Mouse (Mus musculus) cerebellum, adult (tissue): ENCODE measurements at regions not wholly inside any gene's neighbourhood (a gene's known extent, or its start where the extent isn't known, plus 50 kb on each side); places are given as distances from the start of the nearest gene placed in this dataset.

ENCODE experiments used
- ATAC-seq: cut with Nextera tagmentation; 2 replicates; pipeline ENCODE4 v1.9.2; 2017; ENCODE audit warnings: mild to moderate bottlenecking, moderate library complexity, mixed read lengths; ENCODE audit not compliant: insufficient number of reproducible peaks, low FRiP score, low TSS enrichment

GRCm38 (mm10) chr6:112091125-112091763 lies 182.3 kb upstream of the Lmcd1 start:
- no peak for ATAC-seq

DNA sequence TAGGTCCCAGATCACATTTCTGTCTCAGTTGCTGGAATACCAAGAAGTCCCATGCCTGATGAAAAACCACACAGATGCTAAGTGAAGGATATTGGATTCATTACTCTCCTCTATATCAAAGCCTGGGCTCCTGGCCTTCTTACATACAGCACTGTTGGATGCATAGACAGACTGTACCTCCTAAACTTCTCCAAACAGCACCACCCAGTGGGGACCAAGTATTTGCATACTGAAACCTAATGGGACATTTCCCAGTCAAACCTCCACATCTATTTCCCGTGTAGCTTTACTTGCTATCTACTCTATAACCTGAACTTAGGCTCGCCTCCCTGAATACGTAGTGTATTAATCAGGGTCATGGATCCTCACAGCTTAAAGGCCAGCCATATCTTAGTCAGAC lies 180.3 kb upstream of the Lmcd1 start:
- no peak for ATAC-seq

- no peak for ATAC-seq
Observed at GRCm38 (mm10) chr6:112097699-112098098, 175.9 kb upstream of the Lmcd1 start.

DNA sequence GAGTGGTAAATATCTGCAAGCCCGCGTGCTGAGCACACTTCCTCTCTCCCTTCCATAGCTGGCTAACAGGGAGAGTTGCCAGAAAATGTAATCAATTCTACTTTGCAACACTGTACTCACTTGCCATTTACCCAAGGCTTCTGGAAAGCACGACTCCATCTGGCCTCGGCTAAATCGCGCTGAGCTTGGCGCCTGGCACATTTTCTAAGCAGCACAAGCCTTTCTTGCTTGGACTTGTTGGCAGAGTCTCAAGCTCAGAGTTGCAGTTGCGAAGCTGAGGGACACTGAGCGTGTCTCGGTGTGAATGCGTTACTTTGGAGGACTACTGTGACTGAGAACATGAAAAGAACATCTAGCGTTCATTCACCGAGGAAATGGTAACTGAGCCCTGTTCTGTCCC lies 164.9 kb upstream of the Lmcd1 start:
- peak; percentile 40; the same call in 1 of the 2 replicates for ATAC-seq

GRCm38 (mm10) chr6:112119180-112119579 lies 154.4 kb upstream of the Lmcd1 start:
- no peak for ATAC-seq

DNA sequence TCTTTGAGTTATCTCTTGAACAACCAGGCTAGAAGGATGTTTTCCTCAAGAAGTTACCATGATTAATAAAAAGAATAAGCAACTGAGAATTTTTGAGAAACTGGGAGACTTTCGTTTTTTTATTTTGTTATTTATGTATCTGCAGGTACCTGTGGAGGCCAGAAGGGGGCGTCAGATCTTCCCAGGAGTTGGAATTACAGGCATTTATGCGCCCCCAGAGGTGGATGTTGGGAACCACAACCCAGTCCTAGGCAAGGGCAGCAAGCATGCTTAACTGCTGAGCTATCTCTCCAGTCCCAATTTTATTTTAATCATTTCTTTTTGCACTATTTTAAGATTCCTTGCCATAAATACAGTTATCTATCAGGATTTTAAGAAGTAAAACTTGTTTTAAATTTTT lies 140.0 kb upstream of the Lmcd1 start:
- ATAC-seq, result no peak

DNA sequence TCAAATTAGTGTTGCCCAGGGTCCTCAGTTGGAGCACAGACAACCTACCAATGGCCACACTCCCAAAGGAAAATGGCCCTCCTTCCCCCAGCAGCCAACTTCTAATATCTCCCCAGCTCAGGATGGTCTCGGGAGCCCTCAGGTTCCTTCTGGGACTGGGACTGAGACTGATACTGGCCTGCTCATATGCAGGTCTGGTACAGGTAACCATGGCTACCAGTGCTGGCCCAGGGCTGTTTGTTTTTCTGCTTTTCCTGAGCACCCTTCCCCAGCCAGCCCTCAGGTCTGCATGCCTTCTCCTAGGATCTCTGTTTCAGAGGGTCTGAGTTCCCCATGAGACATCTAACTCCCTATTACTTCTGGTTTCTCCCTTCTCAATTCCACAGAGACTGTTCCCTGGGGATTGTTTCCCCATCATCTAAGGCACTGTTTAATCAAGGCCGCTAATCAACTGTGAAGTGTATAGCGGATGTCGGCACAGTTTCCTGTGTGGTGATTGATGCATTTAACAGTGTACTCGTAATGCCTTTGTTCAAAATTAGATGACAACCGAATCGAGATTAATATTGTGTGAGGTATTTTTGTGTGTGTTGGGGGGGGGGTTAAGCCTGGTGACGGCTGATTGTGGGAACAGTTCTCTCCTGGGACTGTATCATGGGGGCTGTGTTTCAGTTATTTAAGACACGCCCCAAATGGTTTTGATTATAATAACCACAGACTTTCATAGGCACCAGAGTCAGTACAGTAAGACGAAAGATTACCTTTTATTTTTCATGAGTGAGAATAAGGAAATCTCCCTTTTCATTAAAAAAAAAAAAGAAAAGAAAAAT lies 120.8 kb upstream of the Lmcd1 start:
- no peak for ATAC-seq

DNA sequence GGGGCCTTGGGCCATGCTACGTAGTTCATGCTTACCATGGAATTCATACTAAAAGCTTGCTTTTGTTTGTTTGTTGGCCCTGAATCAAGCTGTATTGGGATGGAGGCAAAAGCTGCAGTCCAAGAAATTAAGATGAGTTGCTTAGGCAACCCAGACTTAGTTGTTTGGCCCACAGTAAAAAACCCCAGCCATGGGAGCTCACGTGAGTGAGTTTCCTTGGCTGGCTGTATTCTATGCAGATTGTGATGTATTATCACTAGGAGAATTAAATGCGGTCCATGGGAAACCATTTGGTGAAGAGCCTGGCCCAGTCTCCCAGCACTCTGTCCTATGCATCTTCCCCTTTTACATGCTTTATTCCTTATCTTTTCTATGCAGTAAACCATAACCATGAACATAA lies 106.1 kb upstream of the Lmcd1 start:
- ATAC-seq, result no peak

- ATAC-seq, result no peak
Observed at GRCm38 (mm10) chr6:112176344-112176743, 97.2 kb upstream of the Lmcd1 start.

- ATAC-seq, result no peak
Observed at GRCm38 (mm10) chr6:112187636-112188035, 85.9 kb upstream of the Lmcd1 start.

DNA sequence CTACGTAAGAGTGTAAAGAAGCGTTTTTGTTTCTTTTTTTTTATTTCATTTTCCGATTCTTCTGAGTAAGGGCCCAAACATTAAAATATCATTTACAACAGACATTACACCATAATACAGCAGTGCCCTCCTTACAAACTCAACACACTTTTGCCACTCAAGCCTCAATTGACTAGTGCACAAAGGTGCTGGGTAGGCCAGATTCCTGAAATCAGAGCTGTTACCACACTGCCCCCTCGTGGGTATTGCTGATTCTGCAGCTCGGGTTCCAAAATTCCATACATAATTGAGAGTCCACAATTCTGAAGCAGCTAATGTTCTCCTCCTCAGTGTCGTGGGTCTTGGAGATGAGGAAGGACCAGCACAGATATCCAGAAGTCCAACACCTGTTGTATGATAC lies 82.5 kb upstream of the Lmcd1 start:
- ATAC-seq, result no peak; the same call in 1 of the 2 replicates

DNA sequence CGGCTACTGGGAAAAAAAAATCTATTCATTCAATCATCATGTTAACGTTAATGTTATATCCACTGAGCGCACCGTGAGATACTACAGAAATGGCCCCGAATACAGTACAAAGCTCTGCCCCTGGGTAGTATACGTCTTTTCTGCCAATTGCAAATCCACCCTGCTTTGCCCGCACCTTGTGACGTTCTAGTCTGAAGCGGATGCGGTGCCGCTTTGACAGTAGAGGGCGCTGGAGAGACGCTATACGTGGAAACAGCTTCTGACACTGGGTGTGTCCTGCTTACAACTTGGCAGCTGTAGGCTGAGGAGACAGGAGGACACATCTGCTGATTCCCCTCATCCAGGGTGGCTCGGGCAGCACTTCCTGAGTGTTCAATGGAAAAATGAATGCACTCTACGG lies 76.1 kb upstream of the Lmcd1 start:
- ATAC-seq, result peak; percentile 59; the same call in 1 of the 2 replicates

GRCm38 (mm10) chr6:112199241-112199640 lies 74.3 kb upstream of the Lmcd1 start:
- no peak for ATAC-seq

GRCm38 (mm10) chr6:112202120-112202519 lies 71.4 kb upstream of the Lmcd1 start:
- no peak for ATAC-seq

GRCm38 (mm10) chr6:112203321-112203720 lies 70.2 kb upstream of the Lmcd1 start:
- no peak for ATAC-seq

- ATAC-seq, result no peak
Observed at GRCm38 (mm10) chr6:112204956-112205355, 68.6 kb upstream of the Lmcd1 start.

DNA sequence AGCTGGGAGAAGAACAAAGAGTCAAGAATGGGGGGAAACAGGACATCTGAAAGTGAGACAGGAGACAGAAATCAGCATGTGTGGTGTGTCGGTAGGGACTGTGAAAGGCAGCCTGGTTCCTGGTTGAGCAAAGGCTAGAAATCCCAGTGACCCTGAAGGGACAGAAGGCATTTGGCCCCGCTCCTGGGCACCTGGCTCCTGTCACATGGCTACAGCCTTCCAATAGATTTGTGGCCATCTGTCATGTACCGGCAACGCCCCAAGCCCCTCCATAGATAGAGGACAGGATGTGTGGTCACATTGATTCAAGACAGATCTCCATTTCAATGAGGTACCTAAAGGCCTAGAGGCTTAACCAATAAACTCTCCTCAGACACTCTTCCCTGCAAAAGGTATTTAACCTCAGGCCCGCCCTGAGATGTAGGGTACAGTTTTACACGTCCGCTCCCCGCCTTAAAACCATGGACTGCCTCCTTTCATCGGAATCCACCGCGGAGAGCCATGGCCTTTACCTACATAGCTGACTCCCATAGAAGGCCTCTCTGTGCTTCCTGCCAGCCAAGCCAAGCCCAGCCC lies 68.0 kb upstream of the Lmcd1 start:
- ATAC-seq, result no peak

GRCm38 (mm10) chr6:112207229-112207628 lies 66.3 kb upstream of the Lmcd1 start:
- ATAC-seq, result 0 out of 2 replicates have a peak, but pooled peaks have one; percentile 57

GRCm38 (mm10) chr6:112210238-112210950 lies 63.2 kb upstream of the Lmcd1 start:
- ATAC-seq, result no peak

DNA sequence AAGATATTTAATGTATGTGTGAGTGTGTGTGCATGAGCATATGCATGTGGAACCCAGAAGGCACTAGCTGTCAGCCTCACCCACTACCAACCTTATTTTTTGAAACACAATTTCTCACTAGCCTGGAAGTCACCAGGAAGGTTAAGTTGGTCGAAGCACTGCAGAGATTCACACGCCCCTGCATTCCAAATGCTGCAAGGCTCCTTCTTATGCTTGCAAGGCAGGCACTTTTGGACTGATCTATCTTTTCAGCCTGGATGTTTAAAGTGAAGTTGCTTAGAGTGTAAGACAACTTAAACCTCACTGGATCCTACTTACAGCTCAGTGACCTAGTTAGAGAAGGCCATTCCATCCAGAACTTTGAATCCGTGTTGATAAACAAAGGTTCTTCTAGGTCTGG lies 56.7 kb upstream of the Lmcd1 start:
- ATAC-seq, result no peak

- ATAC-seq, result no peak
Observed at GRCm38 (mm10) chr6:112218248-112218647, 55.3 kb upstream of the Lmcd1 start.
